Mouse (Mus musculus): ENCODE results near the gene Cyp2b13.
"Not testable (repeated sequence)": the region's sequence is repeated elsewhere in the genome, so short reads cannot be mapped to it uniquely, and the experiment has no call there.

GRCm38 (mm10) chr7:26054885-26055630, 6.2 kb upstream of the Cyp2b13 start:
- TF ChIP-seq CTCF (IDR thresholded peaks at IDR 0.05; ENCODE audit: low read depth, low read length); POLR2A (IDR thresholded peaks at IDR 0.05; ENCODE audit: borderline replicate concordance, low read depth, low read length): not testable (repeated sequence)

Data from bone marrow macrophage, adult 2 months (primary cell).